Mouse (Mus musculus): ENCODE data around the gene Zfp74.

GRCm38 (mm10) chr7:29938856-29939255, 15.0 kb downstream of the Zfp74 start:
- TF ChIP-seq CTCF (conservative IDR thresholded peaks at IDR 0.05; ENCODE audit: low read length) (no peak), POU5F1 (IDR thresholded peaks at IDR 0.05; ENCODE audit: borderline replicate concordance, low read length) (no peak)

Data from E14TG2a.4 (cell line).